Mouse (Mus musculus) lung, postnatal 10 days (tissue): ENCODE measurements at regions not wholly inside any gene's neighbourhood (a gene's known extent, or its start where the extent isn't known, plus 50 kb on each side); places are given as distances from the start of the nearest gene placed in this dataset.
"Not testable (repeated sequence)": the region's sequence is repeated elsewhere in the genome, so short reads cannot be mapped to it uniquely, and the experiment has no call there.

Experiments
- DNase-seq: peaks from one replicate; pipeline ENCODE4 v3.0.0; 2021

- DNase-seq = not testable (repeated sequence)
Observed at GRCm38 (mm10) chrX:50600262-50600661, 172.0 kb upstream of the Olfr1324 start.

DNA sequence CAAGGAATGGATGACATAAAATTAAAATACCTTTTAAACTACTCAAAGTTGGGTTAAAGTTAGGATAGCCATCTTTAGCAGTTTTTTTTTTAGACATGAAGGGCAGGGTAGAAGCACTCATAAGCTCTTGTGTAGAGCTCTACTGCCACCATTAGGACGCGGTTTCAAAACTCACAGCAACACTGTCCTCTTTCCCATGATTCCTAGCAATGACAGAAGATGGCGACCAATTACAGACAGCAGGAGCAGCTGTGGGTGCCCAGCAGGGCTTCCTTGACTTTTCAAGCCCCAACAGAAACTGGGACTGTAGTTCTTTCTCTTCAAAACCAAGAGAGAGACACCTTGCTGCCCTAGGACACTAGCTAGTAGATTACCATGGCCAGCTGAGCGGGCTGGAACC, 171.5 kb upstream of the Olfr1324 start:
- no peak for DNase-seq

DNA sequence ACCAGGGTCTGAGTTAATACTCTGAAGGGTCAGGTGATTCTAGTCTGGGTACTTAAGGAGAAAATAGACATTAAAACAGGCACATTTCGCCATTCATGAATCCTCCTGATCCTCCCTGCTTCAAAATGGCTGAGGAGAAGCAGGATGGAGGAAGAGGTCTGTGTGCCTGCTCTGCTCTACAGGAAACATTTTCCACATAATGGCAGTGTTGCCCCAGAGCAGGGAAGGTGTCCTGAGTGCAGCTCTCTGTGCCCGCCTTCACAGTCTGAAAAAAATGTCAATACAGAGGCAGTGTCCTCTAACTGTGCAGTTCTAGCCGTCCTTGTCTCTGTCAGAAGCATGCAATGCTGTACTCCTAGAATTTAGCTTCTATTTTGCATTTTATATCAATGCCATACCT, 169.3 kb upstream of the Olfr1324 start:
- DNase-seq = not testable (repeated sequence)

- no peak for DNase-seq
Observed at GRCm38 (mm10) chrX:50597105-50597504, 168.8 kb upstream of the Olfr1324 start.

DNA sequence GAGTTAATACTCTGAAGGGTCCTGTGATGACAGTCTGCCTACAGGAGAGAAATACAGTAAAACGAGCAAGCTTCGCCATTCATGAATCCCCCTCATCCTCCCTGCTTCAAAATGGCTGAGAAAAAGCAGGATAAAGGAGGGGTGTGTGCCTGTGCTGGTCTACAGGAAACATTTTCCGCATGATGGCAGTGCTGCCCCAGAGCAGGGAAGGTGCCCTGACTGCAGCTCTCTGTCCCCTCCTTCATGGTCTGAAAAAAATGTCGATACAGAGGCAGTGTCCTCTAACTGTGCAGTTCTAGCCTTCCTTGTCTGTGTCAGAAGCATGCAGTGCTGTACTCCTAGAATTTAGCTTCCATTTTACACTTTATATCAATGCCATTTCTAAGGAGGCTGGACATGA, 166.7 kb upstream of the Olfr1324 start:
- DNase-seq = not testable (repeated sequence)

- DNase-seq = no peak
Observed at GRCm38 (mm10) chrX:50591477-50591876, 163.2 kb upstream of the Olfr1324 start.

DNA sequence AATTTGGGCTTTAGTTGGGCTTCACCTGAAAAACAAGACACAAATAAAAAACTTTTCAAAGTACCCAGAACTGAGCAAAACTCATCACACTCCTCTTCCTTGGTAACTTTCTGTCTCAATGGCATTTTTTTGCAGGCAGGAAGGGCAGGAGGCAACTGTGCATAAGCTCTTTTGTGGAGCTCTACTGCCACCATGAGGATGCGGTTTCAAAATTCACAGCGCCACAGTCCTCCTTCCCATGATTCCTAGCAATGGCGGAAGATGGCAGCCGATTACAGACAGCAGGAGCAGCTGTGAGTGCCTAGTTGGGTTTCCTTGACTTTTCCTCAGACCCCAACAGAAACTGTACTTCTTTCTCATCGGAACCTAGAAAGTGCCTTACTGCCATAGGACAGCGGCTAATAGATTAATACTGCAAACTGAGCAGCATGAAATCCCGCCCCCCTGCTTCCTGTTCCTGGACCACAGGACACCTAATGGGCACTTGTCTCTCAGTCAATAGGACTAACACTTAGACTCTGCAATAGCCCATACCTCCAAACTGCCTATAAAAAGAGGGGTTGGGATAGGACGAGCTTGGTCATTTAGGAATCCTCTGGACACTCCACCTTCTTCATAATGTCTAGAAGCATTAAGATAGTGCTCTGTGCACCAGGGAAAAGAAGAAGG, 162.5 kb upstream of the Olfr1324 start:
- no peak for DNase-seq

DNA sequence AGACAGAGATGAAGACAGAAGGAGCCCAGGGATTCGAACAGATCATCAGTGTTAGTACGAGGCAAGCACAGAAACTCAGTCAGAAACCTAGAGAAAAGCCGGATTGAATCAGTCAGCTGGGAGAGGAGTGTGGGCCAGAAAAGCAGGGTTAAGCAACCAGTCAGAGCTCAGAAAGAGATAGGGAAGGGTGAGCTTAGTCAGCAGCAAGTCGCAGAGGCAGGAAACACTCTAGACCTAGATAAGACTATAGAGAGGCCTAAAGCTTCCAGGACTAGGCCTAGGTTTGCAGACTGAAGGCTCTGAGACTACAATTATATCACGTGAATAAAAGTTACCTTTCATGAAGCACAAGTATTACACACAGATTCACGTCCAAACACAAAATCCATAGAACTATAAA, 160.6 kb upstream of the Olfr1324 start:
- DNase-seq = no peak

- DNase-seq = no peak
Observed at GRCm38 (mm10) chrX:50583741-50584580, 155.7 kb upstream of the Olfr1324 start.

- no peak for DNase-seq
Observed at GRCm38 (mm10) chrX:50580200-50580599, 151.9 kb upstream of the Olfr1324 start.

- DNase-seq = peak; percentile 3
Observed at GRCm38 (mm10) chrX:50576824-50577223, 148.5 kb upstream of the Olfr1324 start.

GRCm38 (mm10) chrX:50572191-50573095, 144.1 kb upstream of the Olfr1324 start:
- peak; percentile 16 for DNase-seq

DNA sequence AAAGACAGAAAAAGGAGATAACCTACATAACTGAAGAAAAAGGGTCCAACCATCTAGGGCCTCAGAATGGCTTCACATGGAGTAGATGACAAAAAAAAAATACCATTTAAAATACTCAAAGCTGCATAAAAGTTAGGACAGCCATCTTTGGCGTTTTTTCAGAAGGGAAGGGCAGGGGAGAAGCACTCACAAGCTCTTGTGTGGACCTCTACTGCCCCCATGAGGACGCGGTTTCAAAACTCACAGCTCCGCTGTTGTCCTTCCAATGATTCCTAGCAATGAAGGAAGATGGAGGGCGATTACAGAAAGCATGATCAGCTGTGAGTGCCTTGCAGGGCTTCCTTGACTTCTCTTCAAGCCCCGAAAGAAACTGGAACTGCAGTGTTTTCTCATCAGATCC, 140.8 kb upstream of the Olfr1324 start:
- DNase-seq = no peak

- DNase-seq = peak; percentile 4
Observed at GRCm38 (mm10) chrX:50566345-50566744, 138.0 kb upstream of the Olfr1324 start.

DNA sequence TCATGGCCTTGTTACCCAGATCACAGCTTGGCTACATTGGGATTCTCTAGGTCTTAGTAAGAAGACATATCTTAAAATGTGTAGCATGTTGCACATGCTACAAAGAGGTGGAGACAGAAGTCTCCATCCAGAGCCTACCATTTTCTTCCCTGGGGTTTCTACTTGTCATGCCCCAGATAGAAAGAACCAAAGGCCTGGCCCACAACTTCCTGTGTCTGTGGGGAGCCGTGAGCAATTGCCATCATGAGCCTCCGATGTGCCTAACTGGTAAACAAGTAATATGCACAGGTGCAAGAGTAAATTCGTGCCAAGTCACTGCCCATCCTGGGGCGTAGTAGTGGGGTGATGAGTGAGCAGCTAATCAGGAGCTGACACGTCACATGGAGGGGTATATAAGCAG, 136.7 kb upstream of the Olfr1324 start:
- DNase-seq = not testable (repeated sequence)

DNA sequence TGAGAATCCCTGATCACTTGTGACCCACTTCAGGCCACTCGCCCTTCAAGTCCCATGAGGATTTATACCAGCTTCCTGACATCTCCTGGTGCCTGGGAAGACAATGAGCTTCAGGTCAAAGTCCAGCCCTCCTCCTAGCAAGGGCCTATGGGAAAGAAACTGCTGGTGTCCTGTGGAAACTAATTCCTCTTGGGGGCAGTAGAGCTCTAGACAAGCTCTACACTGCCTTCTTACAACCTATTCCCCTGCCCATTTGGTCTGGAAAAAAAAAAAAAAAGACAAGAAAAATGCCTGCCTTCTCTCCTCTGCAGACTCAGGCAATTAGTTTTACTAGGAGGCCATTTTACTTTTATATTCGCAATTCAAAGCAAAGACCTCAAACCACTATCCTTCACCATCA, 132.6 kb upstream of the Olfr1324 start:
- no peak for DNase-seq

DNA sequence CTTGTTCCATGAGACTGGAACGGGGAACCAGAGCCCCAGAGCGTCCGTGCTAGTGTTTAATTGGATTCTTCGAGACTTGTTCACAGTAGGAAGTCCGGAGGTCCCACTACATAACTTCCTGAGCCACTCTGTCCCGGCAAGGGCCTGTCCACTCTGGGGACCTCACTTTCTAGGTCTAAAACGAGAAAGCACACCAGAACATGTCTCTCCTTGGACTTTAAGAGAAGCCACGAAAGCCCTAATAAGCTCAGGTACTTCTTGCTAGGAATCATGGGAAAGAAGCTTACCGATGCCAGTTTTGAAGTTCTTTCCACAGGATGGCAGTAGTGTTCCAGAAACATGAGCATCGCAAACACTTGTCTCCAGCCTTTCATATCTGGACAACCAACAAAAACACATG, 122.0 kb upstream of the Olfr1324 start:
- no peak for DNase-seq

GRCm38 (mm10) chrX:50549713-50550112, 121.4 kb upstream of the Olfr1324 start:
- no peak for DNase-seq

DNA sequence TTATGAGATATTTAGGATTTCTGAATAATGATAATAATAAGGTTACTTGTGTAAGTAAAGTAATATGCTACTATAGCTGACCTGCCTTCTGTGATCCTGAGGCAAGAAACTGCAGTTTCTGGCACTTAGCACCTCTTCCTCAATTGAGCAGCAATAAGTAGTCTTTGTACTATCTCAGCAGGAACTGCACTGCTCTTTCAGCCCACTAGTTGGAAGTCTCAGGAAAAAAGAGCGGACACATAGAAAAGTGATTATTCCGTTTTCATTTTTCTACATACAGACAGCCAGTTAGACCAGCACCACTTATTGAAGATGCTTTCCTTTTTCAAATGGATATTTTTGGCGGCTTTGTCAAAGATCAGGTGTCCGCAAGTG, 109.5 kb upstream of the Olfr1324 start:
- not testable (repeated sequence) for DNase-seq

GRCm38 (mm10) chrX:50537122-50537784, 109.0 kb upstream of the Olfr1324 start:
- peak; percentile 82 for DNase-seq

- no peak for DNase-seq
Observed at GRCm38 (mm10) chrX:50504047-50504446, 75.7 kb upstream of the Olfr1324 start.

GRCm38 (mm10) chrX:50501181-50501580, 72.9 kb upstream of the Olfr1324 start:
- no peak for DNase-seq

- DNase-seq = not testable (repeated sequence)
Observed at GRCm38 (mm10) chrX:50490477-50490967, 62.2 kb upstream of the Olfr1324 start.
